Mouse (Mus musculus) frontal cortex, adult 2 months (tissue): ENCODE results near the gene Dact1. TPM values are rescaled to one million over a fixed set of nuclear protein-coding genes. Genes with fewer than 3 reads are reported as not detected.

ENCODE experiments used
- DNase-seq, 2 experiments: peaks; one replicate each; pipeline ENCODE4 v3.0.0; 2022; ENCODE audit warnings: low spot score in 1 of 2; ENCODE audit errors: extremely low spot score in 1 of 2
- polyA plus RNA-seq: library from polyadenylated mRNA; depleted of rRNA; stranded (reverse); fragments of >200 nt; gene quantifications from 2 replicates; pipeline ENCODE4 v1.2.3, GENCODE M21; 2012; rRNA removed

Dact1 gene
- polyA plus RNA-seq, 1 experiment: 9.2 TPM

DNA sequence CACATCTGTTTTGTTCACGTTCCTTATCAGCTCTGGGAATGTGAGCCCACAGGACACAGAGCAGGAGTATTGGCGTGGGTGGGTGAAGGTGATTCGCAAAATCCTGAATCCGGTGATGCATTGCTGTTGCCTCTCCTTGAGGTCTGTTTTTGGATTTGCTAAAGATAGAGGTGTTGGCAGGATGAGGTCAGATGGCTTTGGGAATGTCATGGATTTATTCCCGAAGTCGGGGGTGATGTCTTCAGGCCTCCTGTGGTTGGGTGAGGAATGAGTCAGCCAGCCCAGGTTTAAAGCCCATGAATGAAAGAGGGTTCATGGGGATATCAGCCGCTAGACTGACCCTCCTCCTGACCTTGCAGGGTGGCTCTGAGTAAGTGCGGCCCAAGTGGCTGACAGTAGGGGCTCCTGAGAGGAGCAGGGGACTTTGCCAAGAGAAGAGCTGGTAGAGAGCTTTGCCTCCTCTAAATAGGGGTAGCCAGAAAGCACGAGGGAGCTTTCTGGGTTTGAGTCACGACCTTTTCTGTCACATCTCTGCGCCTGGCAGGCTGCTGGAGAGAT is 27.4 kb downstream of the Dact1 start:
- no peak for DNase-seq

DNA sequence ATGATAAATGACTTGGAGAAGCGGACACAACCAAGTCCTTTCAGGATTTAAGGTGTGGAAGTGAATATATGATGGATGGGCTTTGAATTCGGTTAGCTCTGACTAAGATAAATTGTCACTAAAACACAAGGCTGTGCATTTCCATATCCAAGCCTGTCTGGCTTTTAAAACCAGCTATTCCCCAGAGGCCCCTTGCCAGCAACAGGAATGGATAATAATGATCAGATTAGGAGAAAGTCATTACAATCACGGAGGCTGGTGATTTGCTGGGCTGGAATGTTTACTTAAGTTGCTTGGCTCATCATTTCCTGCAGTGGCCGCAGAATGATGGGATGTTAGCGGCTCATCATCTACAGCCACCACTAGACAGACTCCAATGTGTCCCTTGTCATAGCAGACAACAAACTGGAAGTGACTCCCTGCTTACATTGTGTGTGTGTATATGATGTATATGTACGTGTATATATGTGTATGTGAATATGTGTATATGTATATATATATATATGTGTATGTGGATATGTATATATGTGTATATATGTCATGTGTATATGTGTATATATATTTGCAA is 28.3 kb downstream of the Dact1 start:
- DNase-seq: no peak

DNA sequence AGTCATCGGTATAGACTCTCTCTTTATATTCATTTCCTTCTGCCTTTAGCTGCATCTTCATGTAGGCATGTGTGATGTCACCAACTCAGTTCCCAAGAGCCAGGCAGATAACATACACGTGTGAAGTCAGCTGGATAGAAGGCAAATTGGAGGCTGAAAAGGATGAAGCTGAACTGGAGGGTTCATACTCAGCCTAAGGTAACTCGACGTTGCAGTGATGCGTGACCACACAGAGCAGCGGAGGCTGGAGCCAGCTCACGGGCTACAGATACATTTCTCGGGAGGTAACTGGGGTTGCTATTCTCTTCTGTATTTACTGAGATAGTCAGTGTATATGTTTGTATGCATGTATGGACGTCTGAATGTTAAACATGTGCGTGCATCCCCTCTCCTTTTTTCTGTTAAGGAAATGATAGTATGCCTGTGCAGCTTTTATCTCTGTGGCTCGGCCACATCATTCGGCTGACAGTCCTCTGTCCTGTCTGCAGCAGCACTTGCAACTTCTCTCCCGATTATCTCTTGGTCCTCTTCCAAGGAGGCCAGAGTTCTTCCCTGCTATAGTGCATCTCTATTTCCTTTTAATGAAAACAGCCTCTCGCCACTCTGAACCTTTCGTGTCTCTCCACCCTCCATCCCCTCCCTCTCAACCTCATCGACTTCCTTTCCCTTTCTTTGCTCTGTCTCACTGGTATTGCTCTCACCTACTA is 29.6 kb downstream of the Dact1 start:
- DNase-seq: no peak

DNA sequence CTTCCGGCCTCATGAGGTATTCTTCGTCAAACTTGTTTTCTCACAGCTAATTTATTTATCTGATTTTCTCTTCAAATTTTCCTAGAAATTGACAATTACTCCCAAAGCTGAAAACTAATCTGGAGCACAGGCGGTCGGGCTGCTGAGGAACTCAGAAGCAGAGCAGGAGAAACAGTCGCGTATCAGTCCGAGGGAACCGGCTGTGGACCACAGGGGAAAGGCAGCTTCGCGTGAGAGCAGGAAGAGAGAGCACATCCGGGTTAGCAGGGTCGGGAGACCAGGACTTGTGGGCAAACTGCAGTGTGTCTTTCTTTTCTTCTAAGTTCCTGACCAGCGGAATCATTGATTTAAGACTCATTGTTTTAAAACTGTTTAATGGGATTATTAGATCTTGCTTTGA is 32.7 kb downstream of the Dact1 start:
- DNase-seq: no peak

DNA sequence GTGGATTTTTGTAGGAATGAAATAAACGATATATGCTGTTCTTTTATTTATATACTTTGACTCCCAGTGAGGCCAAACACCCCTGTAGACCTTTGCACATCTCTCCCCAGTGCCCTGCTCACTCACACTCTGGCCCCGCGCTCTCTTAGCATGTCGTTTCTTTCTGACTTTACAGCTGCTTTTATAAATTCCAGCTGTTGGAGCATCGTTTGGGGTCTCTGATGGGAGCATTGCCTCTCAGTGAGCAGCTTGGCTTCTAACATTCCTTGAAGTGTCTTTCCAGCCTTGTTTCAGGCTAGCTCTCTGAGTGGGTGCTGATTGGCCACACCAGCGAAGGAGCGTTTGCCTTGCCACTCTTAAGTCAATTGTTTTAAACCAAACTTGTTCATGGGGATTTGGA is 35.8 kb downstream of the Dact1 start:
- DNase-seq: no peak

DNA sequence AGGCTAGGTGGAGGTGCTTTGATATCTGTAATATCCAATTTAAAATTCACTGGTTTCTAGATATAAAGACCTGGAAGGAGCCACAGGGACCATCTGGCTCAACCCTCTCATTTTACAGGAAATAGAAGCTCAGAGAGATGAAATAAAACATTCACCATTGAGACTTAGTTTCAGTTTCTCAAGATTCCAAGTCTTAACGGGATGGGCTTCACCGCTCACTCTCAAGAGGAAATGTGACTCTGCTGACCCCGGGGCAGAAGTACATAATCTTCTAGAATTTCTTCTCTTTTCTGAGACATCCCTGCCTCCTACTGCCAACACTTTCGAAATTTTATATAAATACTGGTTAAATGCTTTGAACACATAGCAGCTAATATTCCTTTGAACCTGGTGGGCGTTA is 36.4 kb downstream of the Dact1 start:
- no peak for DNase-seq

DNA sequence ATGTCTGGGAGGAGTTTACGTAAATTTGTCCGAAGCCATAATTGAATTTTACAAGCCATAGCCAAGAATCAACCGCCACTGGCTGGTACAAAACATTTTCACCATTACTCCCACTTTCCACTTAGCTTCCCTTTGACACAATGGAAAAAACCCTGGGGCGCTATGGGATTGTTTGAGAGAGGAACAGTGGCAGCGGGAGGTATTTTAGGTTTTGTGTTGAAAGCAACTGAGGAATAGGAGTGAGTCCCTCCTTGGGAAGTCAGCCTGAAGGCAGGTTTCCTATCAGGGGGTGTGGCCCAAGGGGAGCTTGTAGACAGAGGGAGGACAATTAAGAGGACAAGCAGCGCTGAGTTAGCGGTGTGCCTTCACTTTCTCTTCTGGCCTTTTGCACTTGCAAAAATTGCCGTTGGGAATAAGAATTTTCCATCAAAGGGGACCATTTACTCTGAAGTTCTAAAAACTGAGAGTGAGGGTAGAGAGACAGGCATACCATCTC is 38.8 kb downstream of the Dact1 start:
- no peak for DNase-seq

DNA sequence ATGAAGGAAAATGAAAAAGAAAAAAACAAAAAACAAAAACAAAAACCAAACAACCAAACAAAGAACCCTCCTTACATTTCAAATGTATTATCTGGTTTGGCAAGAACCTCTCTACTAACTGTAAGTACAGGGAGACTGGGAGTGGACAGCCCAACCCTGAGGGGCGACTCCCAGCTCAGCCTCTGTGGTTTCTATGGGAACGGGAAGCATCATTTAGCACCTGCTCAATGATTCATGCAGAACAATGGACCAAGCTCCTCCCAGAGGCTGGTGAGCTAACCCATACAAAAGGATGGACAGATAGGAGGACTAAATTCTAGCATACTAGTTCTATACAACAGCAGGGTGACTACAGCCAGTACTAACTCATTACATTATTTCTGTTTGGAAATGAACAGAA is 40.4 kb downstream of the Dact1 start:
- no peak for DNase-seq

DNA sequence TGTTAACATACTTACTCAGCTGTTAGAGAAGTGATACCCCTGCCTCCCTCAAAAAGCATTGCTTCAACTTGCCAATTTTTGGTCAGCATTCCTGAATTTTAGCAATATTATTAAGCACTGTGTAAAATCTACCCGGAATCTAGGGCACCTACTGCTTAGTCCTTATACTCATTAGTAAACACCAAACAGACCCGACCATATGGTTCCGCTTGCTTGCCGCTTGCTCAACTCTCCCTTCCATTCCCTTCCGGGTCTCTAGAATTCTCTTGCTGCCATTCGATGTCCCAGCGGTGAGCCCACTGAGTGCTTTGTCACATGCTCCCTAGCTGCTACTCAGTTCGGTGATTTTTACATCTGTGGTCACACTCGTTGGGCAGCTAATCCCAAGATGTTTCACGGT is 45.0 kb downstream of the Dact1 start:
- DNase-seq: no peak

DNA sequence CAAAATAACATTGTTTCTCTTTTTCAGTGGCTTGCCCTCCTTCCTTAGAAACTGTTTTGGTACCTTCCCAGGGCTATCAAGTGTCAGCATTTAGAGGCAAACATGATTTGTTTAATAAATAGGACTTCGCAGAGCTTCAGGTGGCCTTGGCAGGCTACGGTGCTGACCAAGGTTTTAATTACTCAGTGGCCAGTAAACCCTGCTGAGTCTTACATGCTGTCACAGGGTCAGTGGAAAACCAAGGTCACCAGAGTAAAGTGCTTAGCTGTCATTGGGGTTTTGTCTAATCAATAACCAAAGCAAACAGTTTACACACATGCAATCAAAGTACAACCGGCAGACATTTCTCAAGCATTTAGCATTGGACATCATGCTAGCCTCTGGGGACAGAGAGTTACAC is 45.4 kb downstream of the Dact1 start:
- DNase-seq: no peak

DNA sequence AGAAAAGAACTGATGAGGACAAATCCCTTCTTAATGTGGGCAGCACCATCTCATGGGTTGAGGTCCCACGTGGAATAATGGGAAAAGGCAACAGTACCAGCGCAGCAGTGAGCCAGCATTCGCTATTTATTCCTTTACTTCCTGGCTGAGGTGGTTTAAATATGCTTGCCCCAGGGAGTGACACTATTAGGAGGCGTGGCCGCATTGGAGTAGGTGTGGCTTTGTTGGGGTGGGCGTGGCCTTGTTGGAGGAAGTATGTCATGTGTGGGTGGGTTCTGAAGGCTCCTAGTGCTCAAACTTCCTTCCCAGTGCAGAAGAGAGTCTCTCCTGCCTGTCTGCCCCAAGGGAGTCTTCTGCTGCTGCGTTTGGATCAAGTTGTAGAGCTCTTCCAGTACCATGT is 51.9 kb downstream of the Dact1 start:
- no peak for DNase-seq

DNA sequence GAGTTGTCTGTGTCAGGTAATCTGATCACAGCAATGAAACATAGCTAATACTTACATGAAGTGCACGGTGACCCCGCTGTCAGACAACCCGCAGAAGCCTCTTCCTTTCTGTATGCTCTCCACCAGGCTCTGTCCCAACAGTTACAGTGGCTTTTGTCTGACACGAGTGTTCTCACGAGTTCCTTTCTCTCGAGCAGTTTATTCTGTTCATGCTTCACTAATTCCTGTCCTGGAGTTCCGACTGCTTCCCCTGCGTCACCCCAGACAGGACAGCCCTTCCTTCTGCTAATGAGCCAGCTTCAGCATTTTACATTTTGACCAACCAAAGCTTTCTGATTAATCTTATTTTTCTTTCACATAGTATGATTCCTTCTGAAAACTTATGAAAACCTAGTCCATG is 52.7 kb downstream of the Dact1 start:
- no peak for DNase-seq

DNA sequence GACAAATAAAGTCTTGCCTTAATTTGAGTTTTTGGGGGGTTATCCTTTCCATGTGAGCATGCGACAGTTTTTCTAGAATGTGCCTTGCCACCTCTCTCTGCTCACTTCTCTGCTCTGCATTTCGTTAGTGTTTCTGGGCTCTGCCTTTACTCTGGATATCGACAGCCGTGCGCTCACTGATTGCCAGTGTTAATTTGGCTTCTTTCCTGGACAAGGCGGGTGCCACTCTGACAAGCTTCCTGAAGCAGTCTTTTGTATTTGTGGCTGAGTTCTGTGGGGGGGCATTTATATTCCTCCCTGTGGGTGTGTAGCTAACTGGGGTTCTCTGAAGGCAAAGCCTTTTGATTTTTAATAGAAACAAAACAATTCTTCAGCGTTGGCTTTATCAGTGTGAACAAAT is 54.4 kb downstream of the Dact1 start:
- no peak for DNase-seq

DNA sequence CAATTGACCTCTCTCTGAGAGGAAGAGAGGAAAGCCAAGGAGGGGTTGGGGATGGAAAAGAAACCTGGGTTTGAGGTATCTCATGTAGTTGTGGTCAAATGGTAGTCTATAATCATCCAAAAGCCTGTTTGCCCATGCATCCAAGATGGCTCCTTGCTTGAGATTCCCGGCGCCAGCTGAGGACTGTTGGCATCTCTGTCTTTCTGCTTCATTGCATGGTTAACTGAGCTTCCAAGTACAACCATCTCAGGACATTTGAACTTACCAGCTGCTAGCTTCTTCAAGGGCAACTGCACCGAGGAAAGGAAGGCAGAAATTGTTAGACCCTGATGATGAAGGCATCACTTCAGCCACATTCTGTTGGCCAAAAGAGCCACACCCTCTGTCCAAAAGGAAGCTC is 54.8 kb downstream of the Dact1 start:
- DNase-seq: no peak

DNA sequence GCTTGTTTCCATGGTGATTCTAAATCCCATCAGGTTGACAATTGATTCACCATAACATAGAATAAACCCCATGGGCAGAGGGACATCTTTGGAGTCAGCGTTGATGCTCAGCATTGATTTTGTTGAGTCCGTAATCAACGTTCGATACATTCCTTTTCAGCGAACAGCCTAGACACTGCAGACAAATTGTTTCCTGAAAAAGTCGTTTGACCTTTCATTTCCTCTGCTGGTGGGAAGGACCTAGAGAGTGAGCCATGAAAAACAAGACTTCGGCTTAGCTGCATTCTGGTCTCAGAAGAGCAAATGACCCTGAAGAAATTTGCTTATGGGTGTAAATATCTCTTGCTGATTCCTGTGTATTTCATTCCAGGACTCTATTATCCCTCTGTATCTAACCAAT is 55.5 kb downstream of the Dact1 start:
- no peak for DNase-seq

DNA sequence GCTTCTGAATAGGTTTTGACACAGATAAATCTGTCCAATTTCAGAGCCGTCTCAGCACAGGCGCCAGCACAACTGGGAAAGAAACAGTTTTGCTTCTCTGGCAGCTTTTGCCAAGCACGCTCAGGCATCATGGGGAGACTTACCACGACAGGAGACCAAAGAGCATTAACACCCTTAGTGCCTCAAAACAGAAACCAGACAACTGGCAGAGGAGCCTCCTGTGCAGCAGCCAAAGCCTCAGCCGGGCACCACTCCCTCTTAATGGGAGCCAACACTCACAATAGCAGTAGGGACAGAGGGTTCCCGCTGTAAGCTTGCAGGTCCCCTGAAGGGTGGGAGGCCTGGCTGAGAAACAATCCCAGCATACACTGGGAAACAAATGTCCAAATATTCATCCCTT is 56.5 kb downstream of the Dact1 start:
- DNase-seq: no peak

DNA sequence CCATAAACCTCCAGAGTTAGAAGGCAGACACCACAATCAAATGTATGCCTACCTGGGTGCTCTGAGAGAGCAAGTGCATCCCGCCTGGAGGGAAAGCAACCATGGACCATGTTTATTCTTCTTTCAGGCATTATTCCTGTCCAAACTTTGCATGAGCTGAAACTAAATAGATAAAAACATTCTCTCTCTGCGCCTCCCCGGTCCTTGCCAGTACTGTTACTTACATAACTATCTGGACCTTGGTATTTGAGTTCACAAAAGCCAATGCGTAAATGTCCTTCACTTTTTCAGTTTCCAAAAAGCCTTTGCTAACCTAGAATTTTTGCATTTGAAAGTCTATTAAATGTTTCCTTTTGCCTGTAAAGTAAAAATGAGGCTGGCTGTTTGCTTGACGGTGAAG is 58.9 kb downstream of the Dact1 start:
- DNase-seq: no peak

Other genes starting within 250 kb of the Dact1 start
- not detected in 2 replicates for gene Tomm20l, start 198.5 kb upstream of the Dact1 start, polyA plus RNA-seq
- gene Timm9, start 173.2 kb upstream of the Dact1 start, polyA plus RNA-seq: 76.5 and 92.6 TPM in 2 replicates
- 5.6 and 5.9 TPM in 2 replicates for gene 2700049A03Rik, start 173.0 kb upstream of the Dact1 start, polyA plus RNA-seq